Mouse (Mus musculus) urinary bladder, postnatal 25 days (tissue): ENCODE results near the gene Ttc27.

Experiments used
- DNase-seq: peaks from one replicate; pipeline ENCODE4 v3.0.0; 2022; ENCODE audit warnings: low spot score

Gene Ttc27

GRCm38 (mm10) chr17:74841721-74842120, 124.2 kb downstream of the Ttc27 start:
- DNase-seq: no peak

GRCm38 (mm10) chr17:74842603-74843002, 125.1 kb downstream of the Ttc27 start:
- no peak for DNase-seq

GRCm38 (mm10) chr17:74843486-74843885, 126.0 kb downstream of the Ttc27 start:
- no peak for DNase-seq

GRCm38 (mm10) chr17:74846031-74846891, 128.7 kb downstream of the Ttc27 start:
- DNase-seq: no peak

GRCm38 (mm10) chr17:74850216-74850615, 132.7 kb downstream of the Ttc27 start:
- DNase-seq: no peak

GRCm38 (mm10) chr17:74859298-74859697, 141.8 kb downstream of the Ttc27 start:
- DNase-seq: no peak

- no peak for DNase-seq
Measured at GRCm38 (mm10) chr17:74860180-74860993, 142.9 kb downstream of the Ttc27 start.

GRCm38 (mm10) chr17:74863845-74864244, 146.3 kb downstream of the Ttc27 start:
- DNase-seq: no peak

- DNase-seq: no peak
Measured at GRCm38 (mm10) chr17:74864790-74865548, 147.4 kb downstream of the Ttc27 start.

- DNase-seq: no peak
Measured at GRCm38 (mm10) chr17:74865694-74866564, 148.4 kb downstream of the Ttc27 start.

- DNase-seq: peak; percentile 39
Measured at GRCm38 (mm10) chr17:74866565-74867507, 149.3 kb downstream of the Ttc27 start.

GRCm38 (mm10) chr17:74868185-74868907, 150.8 kb downstream of the Ttc27 start:
- DNase-seq: no peak

- no peak for DNase-seq
Measured at GRCm38 (mm10) chr17:74869556-74869955, 152.0 kb downstream of the Ttc27 start.

- no peak for DNase-seq
Measured at GRCm38 (mm10) chr17:74870177-74871160, 152.9 kb downstream of the Ttc27 start.

GRCm38 (mm10) chr17:74872567-74872966, 155.0 kb downstream of the Ttc27 start:
- no peak for DNase-seq

- DNase-seq: no peak
Measured at GRCm38 (mm10) chr17:74873756-74874155, 156.2 kb downstream of the Ttc27 start.

- no peak for DNase-seq
Measured at GRCm38 (mm10) chr17:74875740-74876139, 158.2 kb downstream of the Ttc27 start.

GRCm38 (mm10) chr17:74876954-74877353, 159.4 kb downstream of the Ttc27 start:
- DNase-seq: no peak
